Mouse (Mus musculus) hindbrain, embryonic 10.5 days (tissue): ENCODE measurements around the gene Bnc2. TPM values are rescaled to one million over a fixed set of nuclear protein-coding genes. Genes with fewer than 3 reads are reported as not detected.

Source experiments
- DNase-seq: peaks from one replicate; pipeline ENCODE4 v3.0.0-alpha.2; 2017; ENCODE audit warnings: low spot score
- H3K27ac ChIP-seq: fragments of 300-500 bp; sonication (generic); 2 replicates; pipeline ENCODE4 v1.5.1; 2016; ENCODE audit warnings: mild to moderate bottlenecking, moderate library complexity
- H3K27me3 ChIP-seq: fragments of 300-500 bp; sonication (generic); 2 replicates; pipeline ENCODE4 v1.6.1; 2016; ENCODE audit warnings: mild to moderate bottlenecking; ENCODE audit not compliant: poor library complexity, insufficient read depth, severe bottlenecking
- H3K36me3 ChIP-seq: fragments of 300-500 bp; sonication (generic); 2 replicates; pipeline ENCODE4 v1.6.1; 2016; ENCODE audit warnings: mild to moderate bottlenecking, moderate library complexity
- H3K4me1 ChIP-seq: fragments of 300-500 bp; sonication (generic); replicated peaks from 2 replicates; pipeline ENCODE4 v1.6.1; 2016; ENCODE audit warnings: mild to moderate bottlenecking
- H3K4me3 ChIP-seq: fragments of 300-500 bp; sonication (generic); 2 replicates; pipeline ENCODE4 v1.5.1; 2016; ENCODE audit warnings: mild to moderate bottlenecking, moderate library complexity
- H3K9me3 ChIP-seq: fragments of 300-500 bp; sonication (generic); 2 replicates; pipeline ENCODE4 v1.6.1; 2016; ENCODE audit warnings: mild to moderate bottlenecking, moderate library complexity
- WGBS: fragments of 180-500 bp; shearing (Covaris S2); methylation state at CpG from one replicate; pipeline ENCODE4 v1.1.7; 2016; 5-methylcytosine and 5-hydroxymethylcytosine counted together
- polyA plus RNA-seq: library from polyadenylated mRNA; unstranded; fragments of >200 nt; fragmentation: Nextera tagmentation; extraction: Ambion mirVana; gene quantifications from 2 replicates; pipeline ENCODE4 v1.2.1, GENCODE M21; 2016

The Bnc2 gene
- polyA plus RNA-seq, result 5.2 and 8.1 TPM in 2 replicates

DNA sequence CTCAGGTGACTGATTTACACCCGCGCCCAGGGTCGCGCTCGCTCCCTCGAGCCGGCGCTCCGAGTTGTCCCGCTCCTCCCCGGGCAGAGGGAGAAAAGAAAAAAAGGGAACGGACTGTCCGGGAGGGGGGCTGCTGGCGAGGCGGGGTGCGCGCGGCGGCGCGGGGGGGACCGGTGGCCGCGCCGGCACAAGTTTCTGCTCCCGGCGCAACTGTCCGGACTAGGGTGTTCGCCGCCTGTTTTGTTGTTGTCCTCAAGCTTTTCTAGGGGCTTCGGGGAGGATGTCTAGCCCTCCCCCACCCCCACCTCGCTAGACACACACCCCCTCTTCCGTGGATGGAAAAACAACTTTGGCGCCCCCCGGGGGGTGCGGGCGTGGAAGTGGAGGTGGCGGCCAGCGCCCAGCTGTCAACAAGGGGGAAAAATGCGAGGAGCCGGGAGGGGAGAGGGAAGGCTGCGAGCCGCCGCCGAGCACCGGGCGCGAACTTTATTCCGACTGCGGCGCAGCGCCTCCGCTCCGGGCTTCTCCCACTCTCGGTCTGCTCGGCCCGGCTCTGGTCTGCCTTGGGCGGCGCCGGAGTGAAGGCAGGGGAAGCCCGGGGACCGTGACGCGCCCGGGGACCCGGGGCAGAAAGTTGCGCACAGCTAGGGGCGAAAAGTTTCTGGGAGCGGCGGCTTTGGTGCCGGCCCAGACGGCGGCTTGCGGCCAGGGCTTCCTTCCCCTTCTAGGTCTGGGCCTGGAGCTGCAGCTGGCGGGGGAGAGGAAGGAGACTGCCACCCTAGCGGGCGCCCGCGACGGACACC, at the start of gene Bnc2:
Gene Bnc2 (minus strand): TSS at position 105 of the 803 bp plus-strand sequence.
- Histone ChIP-seq H3K4me3 (peak within 1 kb of the TSS; percentile 71), H3K27ac (peak within 1 kb of the TSS; percentile 86), H3K36me3 (no peaks in the 10 kb centered on the region), H3K4me1 (peaks cover 31% of the 10 kb centered on the region), H3K27me3 (peaks cover 92% of the 10 kb centered on the region), H3K9me3 (no peaks in the 10 kb centered on the region)
- under 1% methylated on average over 80 of the region's 80 CpGs for WGBS
- peak; percentile 79 for DNase-seq

DNA sequence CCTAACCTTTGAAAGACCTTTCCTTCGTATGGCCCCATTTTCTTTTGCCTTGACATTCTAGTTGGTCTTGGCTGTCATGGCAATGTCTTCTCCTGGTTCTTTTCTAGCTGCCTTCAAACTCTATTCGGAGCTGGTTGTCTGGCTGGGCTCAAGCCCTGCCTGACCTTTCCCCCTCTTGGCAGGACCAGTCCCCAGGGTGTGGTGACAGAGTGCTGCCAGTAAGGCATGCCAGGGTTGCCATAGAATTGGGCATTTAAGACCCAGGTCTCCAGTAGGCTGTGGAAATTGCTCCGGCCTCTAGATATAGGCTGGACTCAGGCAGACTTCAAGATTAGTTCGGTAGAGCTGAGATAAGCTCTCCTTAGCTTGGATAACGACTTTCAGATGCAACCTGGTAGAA, 32.9 kb upstream of the Bnc2 start:
- Histone ChIP-seq H3K27ac (no peak overlapping the region), H3K9me3 (no peaks in the 10 kb centered on the region), H3K4me3 (no peak overlapping the region), H3K4me1 (0 out of 2 replicates have a peak, but pooled peaks cover 3% of the 10 kb centered on the region), H3K36me3 (no peaks in the 10 kb centered on the region), H3K27me3 (no peaks in the 10 kb centered on the region)
- 84% methylated on average over 5 of the region's 5 CpGs for WGBS
- no peak for DNase-seq

DNA sequence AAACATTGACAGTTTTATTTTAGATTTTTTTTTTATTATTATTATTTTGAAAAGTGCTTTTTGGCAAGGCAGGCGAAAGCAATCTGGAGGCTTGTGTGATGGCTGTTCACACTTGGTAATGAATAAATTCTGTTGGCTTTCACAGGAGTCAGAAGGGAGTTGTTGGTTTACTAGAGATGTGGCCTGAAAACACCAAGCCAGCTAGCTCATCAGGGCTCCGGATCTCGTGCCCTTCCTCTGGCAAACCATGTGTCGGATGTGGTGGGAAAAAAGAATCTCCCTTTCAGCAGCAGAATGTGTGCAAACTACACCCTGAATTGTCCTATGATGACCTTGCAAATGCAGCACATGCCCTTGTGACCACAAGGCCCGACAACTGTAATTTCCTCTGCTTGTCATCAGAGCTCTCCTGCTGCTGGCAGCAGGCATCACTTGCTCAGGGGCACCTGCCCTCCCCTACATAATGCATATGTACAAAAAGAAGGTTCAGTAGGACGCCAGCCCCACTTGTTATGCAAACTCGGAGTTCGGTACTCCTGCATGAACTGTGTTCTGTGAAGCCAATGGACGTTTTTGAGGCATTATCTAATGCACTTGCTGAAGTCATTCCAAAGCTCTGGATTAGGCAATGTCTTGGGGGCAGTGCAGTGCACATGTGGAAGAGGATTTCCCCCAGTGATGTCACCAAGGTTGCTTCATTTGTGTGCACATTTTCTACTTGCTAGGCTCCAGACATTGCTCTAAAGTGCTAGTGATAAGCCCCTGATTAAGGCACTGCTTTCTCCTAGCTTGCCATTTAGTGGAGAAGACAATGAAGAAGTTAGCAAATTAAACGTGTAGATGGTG, 10.7 kb upstream of the Bnc2 start:
- Histone ChIP-seq H3K27me3 (peaks cover 10% of the 10 kb centered on the region; the same call in 1 of the 2 replicates), H3K4me1 (peaks cover 5% of the 10 kb centered on the region), H3K4me3 (no peak overlapping the region), H3K27ac (no peak overlapping the region), H3K9me3 (no peaks in the 10 kb centered on the region), H3K36me3 (no peaks in the 10 kb centered on the region)
- WGBS, result 52% methylated on average over 10 of the region's 10 CpGs
- DNase-seq, result no peak

DNA sequence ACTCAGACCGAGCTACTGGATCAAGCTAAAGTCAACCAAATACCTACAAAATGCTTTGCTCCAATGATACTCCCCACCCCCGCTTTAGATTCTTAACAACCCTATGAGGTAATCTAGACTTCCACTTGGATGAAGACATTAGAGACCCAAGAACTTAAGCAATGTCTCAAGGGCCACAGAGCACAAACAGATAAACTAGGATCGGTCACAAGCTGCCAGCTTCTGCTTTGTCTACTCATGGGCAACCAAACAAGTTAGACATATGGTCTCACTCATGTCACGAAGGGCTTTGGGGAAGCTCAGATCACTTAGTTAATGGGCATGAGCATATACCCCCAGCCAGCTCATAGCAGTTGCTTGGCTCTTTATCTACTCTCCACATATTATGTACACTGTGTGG, 9.9 kb upstream of the Bnc2 start:
- H3K9me3 ChIP-seq, result no peaks in the 10 kb centered on the region

DNA sequence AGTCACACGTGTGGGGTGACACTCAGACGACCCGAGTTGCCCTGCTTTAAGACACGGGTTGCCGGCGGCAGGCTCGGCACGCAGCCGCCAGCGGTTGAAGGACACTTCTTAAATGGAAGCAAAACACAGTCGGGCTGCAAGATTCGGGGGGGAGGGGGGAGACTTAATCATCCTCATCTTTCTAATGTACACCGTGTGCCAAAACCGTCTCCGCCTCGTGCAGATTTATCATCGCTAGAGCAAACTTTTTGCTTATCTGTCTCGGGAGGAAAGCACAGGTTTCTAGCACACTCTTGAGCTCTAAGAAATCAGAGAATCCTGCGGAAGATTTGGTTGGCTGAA, 870 bp upstream of the Bnc2 start:
- H3K27me3 ChIP-seq, result peaks cover 86% of the 10 kb centered on the region
- DNase-seq, result no peak
- under 1% methylated on average over 19 of the region's 19 CpGs for WGBS
- peak overlapping the region; percentile 86 for H3K27ac ChIP-seq
- peak overlapping the region; percentile 71 for H3K4me3 ChIP-seq
- H3K36me3 ChIP-seq, result no peaks in the 10 kb centered on the region
- H3K9me3 ChIP-seq, result no peaks in the 10 kb centered on the region
- H3K4me1 ChIP-seq, result peaks cover 31% of the 10 kb centered on the region

More for the DNA sequence above, 9.9 kb upstream of the Bnc2 start:
- no peak overlapping the region for H3K27ac ChIP-seq
- no peak for DNase-seq
- peaks cover 10% of the 10 kb centered on the region; the same call in 1 of the 2 replicates for H3K27me3 ChIP-seq
- no peaks in the 10 kb centered on the region for H3K36me3 ChIP-seq
- no peak overlapping the region for H3K4me3 ChIP-seq
- H3K4me1 ChIP-seq, result peaks cover 5% of the 10 kb centered on the region
- 86% methylated on average over 4 of the region's 4 CpGs for WGBS

DNA sequence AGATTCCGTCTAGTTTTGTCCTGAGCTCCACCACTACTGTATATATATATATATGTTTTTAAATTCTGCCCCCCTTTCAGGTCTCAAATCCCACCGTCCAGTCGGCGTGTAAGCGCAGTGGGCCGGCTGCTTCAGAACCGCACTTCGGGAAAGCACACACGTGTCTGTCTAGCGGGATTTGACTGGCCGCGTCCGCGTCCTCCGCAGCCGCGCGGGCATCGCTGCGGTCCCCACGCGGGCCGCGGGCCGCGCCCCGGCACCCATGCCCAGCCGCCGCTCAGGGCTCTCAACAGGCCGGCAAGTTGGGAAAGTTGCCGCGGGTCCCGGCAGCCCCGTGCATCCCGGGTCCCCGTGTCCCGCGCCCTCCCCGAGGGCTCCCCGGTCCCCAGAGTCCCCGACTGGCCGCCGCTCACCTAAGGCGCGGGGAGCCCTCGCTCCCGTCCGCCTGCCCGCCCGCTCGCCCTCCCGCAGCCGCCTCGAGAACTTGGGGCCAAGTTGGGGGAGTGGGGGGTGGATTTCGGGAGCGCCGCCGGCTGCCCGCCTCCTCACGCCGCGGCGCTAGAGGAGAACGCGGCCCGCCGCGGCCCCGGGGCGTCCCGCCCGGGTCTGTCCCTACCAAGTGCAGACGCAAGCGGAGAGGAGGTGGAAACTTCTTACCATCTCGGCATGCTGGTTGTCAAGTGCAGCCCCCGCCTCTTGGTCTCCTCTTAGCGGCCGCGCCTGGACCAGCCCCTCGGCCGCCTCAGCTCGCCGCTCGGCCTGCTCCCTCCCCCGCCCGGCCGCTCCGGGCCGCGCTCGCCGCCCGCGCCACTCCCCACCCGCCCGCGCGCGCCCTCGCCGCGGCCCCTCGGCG, 531 bp downstream of the Bnc2 start:
- WGBS, result under 1% methylated on average over 104 of the region's 104 CpGs
- Histone ChIP-seq H3K36me3 (no peaks in the 10 kb centered on the region), H3K27ac (peak overlapping the region; percentile 86), H3K9me3 (no peaks in the 10 kb centered on the region), H3K4me3 (peak overlapping the region; percentile 71), H3K27me3 (peaks cover 97% of the 10 kb centered on the region), H3K4me1 (peaks cover 35% of the 10 kb centered on the region)
- no peak for DNase-seq

DNA sequence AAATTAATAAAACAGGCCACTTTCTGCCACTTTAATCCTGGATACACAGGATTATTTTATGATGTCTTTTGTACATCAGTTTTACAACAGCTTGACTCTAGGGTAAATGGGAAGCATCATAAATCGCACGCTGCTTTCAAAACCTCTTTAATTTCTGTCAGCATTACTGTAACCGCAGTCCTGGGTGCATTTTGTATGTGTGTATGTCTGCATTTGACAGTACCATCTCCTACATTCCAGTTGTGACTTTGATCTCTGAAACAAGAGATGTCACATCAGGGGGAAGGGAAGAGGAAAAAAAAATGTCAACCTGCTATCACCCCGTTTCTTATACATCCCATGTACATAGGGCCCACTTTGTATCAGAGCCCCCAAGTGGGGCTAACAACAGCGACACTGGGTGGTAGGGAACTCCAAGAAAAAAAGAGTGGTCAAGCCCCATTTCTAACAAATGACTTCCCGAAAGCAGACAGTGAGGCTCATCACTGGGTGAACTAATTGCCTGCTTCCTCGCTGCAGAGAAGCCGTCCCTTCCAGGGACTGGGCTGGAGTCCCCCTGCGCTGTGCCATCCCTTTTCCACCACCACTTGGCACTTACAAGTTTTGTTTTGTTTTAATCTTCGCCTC, 1.3 kb downstream of the Bnc2 start:
- peak; percentile 35 for DNase-seq
- peaks cover 95% of the 10 kb centered on the region for H3K27me3 ChIP-seq

DNA sequence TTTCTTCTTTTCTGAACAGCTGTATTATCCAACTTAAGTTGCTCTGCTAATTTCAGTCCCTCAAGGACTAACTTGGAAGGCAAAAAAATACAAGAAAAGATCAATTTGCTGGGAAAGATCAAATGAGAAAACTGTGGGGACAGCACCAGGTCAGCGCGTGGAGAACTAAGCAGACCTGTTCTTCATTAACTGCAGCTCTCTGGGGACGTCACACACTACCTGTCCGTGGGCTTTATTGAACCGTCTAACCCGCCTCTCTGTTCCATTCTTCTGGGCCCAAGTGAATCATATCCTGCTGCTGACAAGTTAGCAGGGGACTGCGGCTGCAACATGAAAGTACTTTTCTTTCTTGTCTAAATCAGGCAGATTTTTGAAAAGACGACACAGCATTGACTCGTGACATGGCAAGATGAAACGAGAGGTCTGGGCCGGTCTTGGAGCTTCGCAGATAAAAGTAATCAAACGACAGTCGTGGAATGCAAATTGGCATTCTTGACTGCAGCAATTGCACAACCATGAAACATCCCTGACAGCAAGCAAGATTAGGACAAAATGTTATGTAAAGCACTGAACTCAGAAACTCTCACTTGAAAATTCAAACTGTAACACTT, 2.8 kb downstream of the Bnc2 start:
- WGBS, result 18% methylated on average over 14 of the region's 14 CpGs
- Histone ChIP-seq H3K27me3 (peaks cover 89% of the 10 kb centered on the region), H3K4me1 (peaks cover 43% of the 10 kb centered on the region), H3K36me3 (no peaks in the 10 kb centered on the region), H3K4me3 (no peak overlapping the region), H3K9me3 (no peaks in the 10 kb centered on the region), H3K27ac (no peak overlapping the region)
- peak; percentile 48 for DNase-seq

More for the DNA sequence above, 1.3 kb downstream of the Bnc2 start:
- H3K9me3 ChIP-seq, result no peaks in the 10 kb centered on the region
- H3K4me1 ChIP-seq, result peaks cover 42% of the 10 kb centered on the region
- WGBS, result 15% methylated on average over 10 of the region's 10 CpGs
- H3K4me3 ChIP-seq, result peak overlapping the region; percentile 71
- H3K27ac ChIP-seq, result peak overlapping the region; percentile 86
- no peaks in the 10 kb centered on the region for H3K36me3 ChIP-seq

DNA sequence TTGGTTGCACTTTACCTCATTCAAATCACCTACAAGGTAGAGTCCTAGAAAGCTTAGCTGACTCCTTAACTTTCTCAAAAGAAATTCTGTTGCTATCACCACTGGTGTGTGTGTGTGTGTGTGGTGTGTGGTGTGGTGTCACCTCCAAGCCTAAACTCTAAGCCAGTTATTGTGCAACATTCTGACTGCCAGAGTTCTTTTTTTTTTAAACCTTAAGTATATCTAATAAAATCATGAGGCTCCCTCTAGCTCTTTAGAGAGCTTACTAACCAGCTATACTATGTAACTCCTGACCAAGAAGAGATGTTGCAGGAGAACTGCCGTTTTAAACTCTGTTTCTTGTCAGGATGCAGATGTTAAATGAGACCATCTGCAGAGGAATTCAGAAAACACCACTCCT, 4.1 kb downstream of the Bnc2 start:
- WGBS, result 54% methylated on average over 1 of the region's 1 CpGs
- H3K36me3 ChIP-seq, result no peaks in the 10 kb centered on the region
- no peak overlapping the region for H3K4me3 ChIP-seq
- no peak for DNase-seq
- peaks cover 41% of the 10 kb centered on the region for H3K4me1 ChIP-seq
- no peaks in the 10 kb centered on the region for H3K9me3 ChIP-seq
- no peak overlapping the region for H3K27ac ChIP-seq
- peaks cover 83% of the 10 kb centered on the region for H3K27me3 ChIP-seq

DNA sequence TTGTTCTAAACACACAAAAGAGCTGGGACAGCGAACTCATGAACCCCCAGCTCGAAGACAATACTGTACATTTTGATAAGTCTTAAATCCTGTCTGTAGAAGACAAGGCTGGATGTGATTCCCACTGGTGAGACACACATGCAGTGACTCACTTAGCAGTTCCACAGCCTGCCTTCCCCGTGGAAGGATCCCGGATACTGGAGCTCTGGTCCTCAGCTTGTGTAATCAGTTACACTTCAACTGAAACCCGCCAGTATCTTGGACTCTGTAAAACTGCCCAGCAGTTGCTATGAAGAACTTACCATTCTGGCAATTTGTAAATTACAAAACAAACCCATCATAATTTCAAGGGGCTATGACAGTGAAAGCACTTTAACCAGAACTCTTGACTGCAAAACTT, 5.4 kb downstream of the Bnc2 start:
- Histone ChIP-seq H3K9me3 (no peaks in the 10 kb centered on the region), H3K27ac (peak overlapping the region; percentile 23; the same call in 1 of the 2 replicates), H3K27me3 (peaks cover 70% of the 10 kb centered on the region), H3K36me3 (no peaks in the 10 kb centered on the region), H3K4me3 (no peak overlapping the region), H3K4me1 (peaks cover 28% of the 10 kb centered on the region)
- 51% methylated on average over 5 of the region's 5 CpGs for WGBS
- DNase-seq, result no peak

DNA sequence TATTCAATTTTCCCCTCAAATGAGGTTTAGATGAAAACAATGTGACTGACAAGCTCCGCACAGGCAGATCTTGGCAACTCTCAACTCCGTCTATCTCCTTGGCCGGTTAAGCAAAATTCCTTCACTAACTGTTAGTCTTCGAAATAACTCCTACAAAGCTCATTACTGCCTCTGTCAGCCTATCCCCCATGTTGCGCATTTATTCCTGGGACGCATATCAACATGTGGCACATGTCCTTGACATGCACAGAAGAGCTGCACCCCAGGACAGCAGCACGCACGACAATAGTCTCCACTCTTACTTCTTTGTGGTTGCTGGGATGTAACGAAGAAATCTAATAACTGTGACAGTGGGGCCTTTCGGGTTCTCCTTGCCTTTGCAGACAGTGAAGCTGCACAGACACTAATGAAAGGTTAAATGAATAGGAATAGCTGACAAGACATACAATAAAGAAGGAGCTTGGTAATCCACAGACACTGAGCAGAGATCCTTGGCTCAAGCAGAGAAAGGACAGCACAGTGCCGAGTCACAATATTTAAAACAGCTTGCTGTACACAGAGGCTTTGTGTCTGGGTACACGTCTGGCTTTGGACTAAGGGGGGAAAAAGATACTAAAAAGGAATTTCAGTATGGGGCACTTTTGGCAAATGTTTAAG, 6.0 kb downstream of the Bnc2 start:
- DNase-seq, result peak; percentile 39
- Histone ChIP-seq H3K9me3 (no peaks in the 10 kb centered on the region), H3K27me3 (peaks cover 64% of the 10 kb centered on the region), H3K36me3 (no peaks in the 10 kb centered on the region), H3K4me1 (peaks cover 22% of the 10 kb centered on the region), H3K4me3 (no peak overlapping the region), H3K27ac (peak overlapping the region; percentile 23; the same call in 1 of the 2 replicates)
- 41% methylated on average over 12 of the region's 12 CpGs for WGBS
